Mouse (Mus musculus): Measurements from ENCODE around the gene Arid1b. TPM values are rescaled to one million over a fixed set of nuclear protein-coding genes. Genes with fewer than 3 reads are reported as not detected.

Gene Arid1b
- polyA plus RNA-seq, 1 experiment from 2014 or later, result 12.5 TPM

DNA sequence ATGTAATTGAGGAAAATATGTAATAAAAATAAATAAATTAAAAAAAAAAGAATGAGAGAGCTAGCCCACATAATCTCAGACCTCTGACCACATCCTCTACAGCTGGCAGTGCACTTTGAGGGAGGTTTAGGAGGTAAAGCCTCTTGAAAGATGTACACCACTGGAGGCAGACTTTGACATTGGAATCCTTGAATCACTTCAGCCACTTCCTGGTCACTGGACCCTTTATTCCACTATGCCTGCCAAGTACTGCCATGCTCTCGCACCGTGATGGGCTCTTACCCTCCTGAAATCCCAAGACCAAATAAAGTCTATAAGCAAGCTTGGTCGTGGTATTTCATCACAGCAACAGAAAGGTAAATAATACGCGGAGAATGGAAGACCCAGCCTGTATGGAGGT, 25.3 kb upstream of the Arid1b start:
- Histone ChIP-seq H3K4me1 (no peaks in the 10 kb centered on the region), H3K4me3 (replicated peaks) (no peak overlapping the region), H3K36me3 (no peaks in the 10 kb centered on the region), H3K9ac (replicated peaks) (no peak overlapping the region), H3K27ac (replicated peaks) (no peak overlapping the region), H3K9me3 (replicated peaks) (no peaks in the 10 kb centered on the region), H3K4me2 (no peak overlapping the region), H3K27me3 (replicated peaks) (no peaks in the 10 kb centered on the region)
- WGBS, result 93% methylated on average over 5 of the region's 5 CpGs
- no peak for ATAC-seq (ENCODE audit: low FRiP score)

DNA sequence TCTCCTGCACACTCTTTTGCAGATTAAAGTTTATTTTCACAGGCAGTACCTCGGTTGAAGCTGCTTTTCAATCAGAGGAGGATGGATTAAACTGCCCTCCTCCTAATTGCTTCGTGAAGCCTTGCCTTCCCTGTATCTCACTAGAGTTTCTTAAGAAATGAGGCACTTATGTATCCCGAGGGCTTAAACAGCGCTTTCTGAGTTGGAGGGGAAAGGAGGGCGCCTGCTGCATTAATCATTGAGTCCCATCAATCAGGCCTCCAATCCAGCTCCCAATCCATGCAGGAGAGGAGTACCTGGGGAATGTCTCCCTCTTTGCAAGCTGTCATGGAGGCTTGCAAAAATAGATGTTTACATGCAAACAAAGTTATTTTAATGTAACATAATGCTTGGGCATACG, 21.9 kb upstream of the Arid1b start:
- H3K4me3 ChIP-seq (replicated peaks), result no peak overlapping the region
- no peaks in the 10 kb centered on the region for H3K27me3 ChIP-seq (replicated peaks)
- 52% methylated on average over 6 of the region's 6 CpGs for WGBS
- no peak overlapping the region for H3K27ac ChIP-seq (replicated peaks)
- H3K4me1 ChIP-seq, result peaks cover 5% of the 10 kb centered on the region
- H3K9me3 ChIP-seq (replicated peaks), result no peaks in the 10 kb centered on the region
- no peak for ATAC-seq (ENCODE audit: low FRiP score)
- H3K9ac ChIP-seq (replicated peaks), result no peak overlapping the region
- no peaks in the 10 kb centered on the region for H3K36me3 ChIP-seq
- H3K4me2 ChIP-seq, result no peak overlapping the region

GRCm38 (mm10) chr17:4974736-4975135, 19.4 kb upstream of the Arid1b start:
- ATAC-seq (ENCODE audit: low FRiP score), result no peak
- Histone ChIP-seq H3K27ac (replicated peaks) (no peak overlapping the region), H3K9me3 (replicated peaks) (no peaks in the 10 kb centered on the region), H3K4me2 (peak overlapping the region; percentile 23; the same call in 1 of the 2 replicates), H3K36me3 (no peaks in the 10 kb centered on the region), H3K27me3 (replicated peaks) (no peaks in the 10 kb centered on the region), H3K9ac (replicated peaks) (no peak overlapping the region), H3K4me1 (peaks cover 5% of the 10 kb centered on the region), H3K4me3 (replicated peaks) (no peak overlapping the region)
- 56% methylated on average over 11 of the region's 11 CpGs for WGBS

DNA sequence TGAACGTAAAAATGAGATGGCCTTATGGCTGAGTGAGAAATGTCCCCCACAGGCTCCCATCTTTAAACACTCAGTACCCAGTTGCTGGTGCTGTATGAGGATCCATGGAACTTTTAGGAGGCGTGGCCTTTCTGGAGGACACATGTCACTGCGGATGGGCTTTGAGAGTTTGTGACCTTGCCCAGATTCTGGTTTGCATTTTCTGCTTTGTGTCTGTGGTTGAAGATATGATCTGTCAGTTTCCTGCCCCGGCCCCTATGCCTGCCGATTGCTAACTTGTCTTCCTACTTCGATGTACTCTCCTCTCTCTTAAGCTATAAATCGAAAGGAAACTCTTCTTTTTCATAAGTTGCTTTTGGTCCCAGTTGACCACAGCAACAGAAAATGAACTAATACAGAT, 14.0 kb upstream of the Arid1b start:
- WGBS, result 88% methylated on average over 7 of the region's 7 CpGs
- Histone ChIP-seq H3K4me1 (no peaks in the 10 kb centered on the region), H3K36me3 (no peaks in the 10 kb centered on the region), H3K27ac (replicated peaks) (no peak overlapping the region), H3K27me3 (replicated peaks) (no peaks in the 10 kb centered on the region), H3K9ac (replicated peaks) (no peak overlapping the region), H3K4me3 (replicated peaks) (no peak overlapping the region), H3K9me3 (replicated peaks) (no peaks in the 10 kb centered on the region), H3K4me2 (no peak overlapping the region)
- no peak for ATAC-seq (ENCODE audit: low FRiP score)

GRCm38 (mm10) chr17:4982819-4983218, 11.3 kb upstream of the Arid1b start:
- ATAC-seq (ENCODE audit: low FRiP score), result no peak
- WGBS, result 78% methylated on average over 5 of the region's 5 CpGs
- H3K4me1 ChIP-seq, result no peaks in the 10 kb centered on the region

DNA sequence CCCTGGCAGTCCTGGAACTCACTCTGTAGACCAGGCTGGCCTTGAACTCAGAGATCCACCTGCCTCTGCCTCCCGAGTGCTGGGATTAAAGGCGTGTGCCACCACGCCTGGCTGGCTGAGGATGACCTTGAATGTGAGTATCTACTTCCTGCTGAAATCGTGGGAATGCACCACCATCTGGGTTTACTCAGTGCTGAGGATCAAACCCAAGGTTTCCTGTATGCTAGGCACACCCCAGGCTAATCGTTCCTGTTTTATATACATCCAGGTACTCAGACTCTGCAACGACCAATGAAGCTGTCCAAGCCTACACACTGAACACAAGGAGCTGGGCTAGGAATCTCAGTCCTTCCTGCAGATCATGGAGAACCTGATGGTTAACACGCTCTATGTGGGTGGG, 9.4 kb upstream of the Arid1b start:
- no peak overlapping the region for H3K9ac ChIP-seq (replicated peaks)
- H3K4me2 ChIP-seq, result no peak overlapping the region
- no peaks in the 10 kb centered on the region for H3K9me3 ChIP-seq (replicated peaks)
- H3K27me3 ChIP-seq (replicated peaks), result no peaks in the 10 kb centered on the region
- 91% methylated on average over 7 of the region's 7 CpGs for WGBS
- H3K36me3 ChIP-seq, result no peaks in the 10 kb centered on the region
- no peak overlapping the region for H3K27ac ChIP-seq (replicated peaks)
- ATAC-seq (ENCODE audit: low FRiP score), result no peak
- H3K4me3 ChIP-seq (replicated peaks), result no peak overlapping the region
- no peaks in the 10 kb centered on the region for H3K4me1 ChIP-seq

More at GRCm38 (mm10) chr17:4982819-4983218, 11.3 kb upstream of the Arid1b start:
- Histone ChIP-seq H3K4me2 (no peak overlapping the region), H3K36me3 (no peaks in the 10 kb centered on the region), H3K27me3 (replicated peaks) (no peaks in the 10 kb centered on the region), H3K9me3 (replicated peaks) (no peaks in the 10 kb centered on the region), H3K9ac (replicated peaks) (no peak overlapping the region), H3K4me3 (replicated peaks) (no peak overlapping the region), H3K27ac (replicated peaks) (no peak overlapping the region)

DNA sequence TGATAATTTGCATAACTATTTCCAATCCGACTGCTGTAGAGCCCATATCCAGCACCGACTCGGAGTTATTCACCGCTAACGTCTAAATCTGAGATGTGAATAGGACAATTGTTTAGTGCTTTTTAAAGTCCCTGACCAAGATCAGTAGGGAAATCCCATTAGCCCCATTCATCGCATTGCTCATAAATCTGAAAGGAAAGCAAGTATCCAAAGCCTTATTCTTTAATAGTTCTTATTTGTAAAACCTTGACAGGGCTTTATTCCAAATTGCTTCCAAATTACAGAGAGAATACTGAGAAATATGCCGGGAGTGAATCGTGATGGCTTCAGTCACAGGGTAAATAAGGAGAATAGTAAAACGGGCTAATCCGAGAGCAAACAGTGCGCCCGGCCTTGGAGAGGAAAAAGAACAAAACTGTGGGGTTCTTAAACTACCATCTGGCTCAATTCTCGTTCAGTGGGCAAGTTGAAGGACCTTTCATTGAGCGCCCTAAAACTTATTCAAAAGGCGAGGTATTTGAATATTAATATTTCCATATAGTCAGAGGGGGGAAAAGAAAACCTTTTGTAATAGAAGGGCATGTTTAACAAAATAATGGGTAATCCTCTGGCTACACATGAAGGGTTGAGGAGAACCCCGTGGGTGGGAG, 3.1 kb upstream of the Arid1b start:
- Histone ChIP-seq H3K4me1 (peaks cover 17% of the 10 kb centered on the region), H3K9me3 (replicated peaks) (no peaks in the 10 kb centered on the region), H3K9ac (replicated peaks) (no peak overlapping the region), H3K27me3 (replicated peaks) (no peaks in the 10 kb centered on the region), H3K4me3 (replicated peaks) (no peak overlapping the region), H3K4me2 (no peak overlapping the region), H3K27ac (replicated peaks) (no peak overlapping the region), H3K36me3 (no peaks in the 10 kb centered on the region)
- 23% methylated on average over 16 of the region's 16 CpGs for WGBS
- no peak for ATAC-seq (ENCODE audit: low FRiP score)

GRCm38 (mm10) chr17:4991600-4991999, 2.5 kb upstream of the Arid1b start:
- Histone ChIP-seq H3K4me1 (peaks cover 17% of the 10 kb centered on the region), H3K9ac (replicated peaks) (no peak overlapping the region), H3K9me3 (replicated peaks) (no peaks in the 10 kb centered on the region), H3K36me3 (no peaks in the 10 kb centered on the region), H3K4me2 (no peak overlapping the region), H3K27ac (replicated peaks) (no peak overlapping the region), H3K4me3 (replicated peaks) (no peak overlapping the region), H3K27me3 (replicated peaks) (no peaks in the 10 kb centered on the region)
- no peak for ATAC-seq (ENCODE audit: low FRiP score)
- WGBS, result 53% methylated on average over 10 of the region's 10 CpGs

DNA sequence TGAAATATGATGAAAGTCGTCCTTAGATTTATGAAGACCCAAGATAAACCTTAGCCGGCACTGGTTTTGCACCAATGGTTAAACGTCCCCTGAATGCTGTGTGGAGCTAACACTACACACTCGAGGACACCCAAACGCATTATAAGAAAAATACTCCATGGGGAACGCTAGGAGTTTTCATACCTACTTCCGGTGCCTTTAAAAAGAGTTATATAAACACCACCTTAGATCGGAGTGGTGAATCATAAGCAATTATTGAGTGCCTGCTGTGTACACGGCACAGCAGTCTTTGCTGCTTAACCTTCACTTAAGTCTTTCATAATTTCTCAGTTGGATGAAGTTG, 664 bp upstream of the Arid1b start:
- 3% methylated on average over 9 of the region's 9 CpGs for WGBS
- H3K4me1 ChIP-seq, result peaks cover 17% of the 10 kb centered on the region
- peak overlapping the region; percentile 74 for H3K4me2 ChIP-seq
- H3K9ac ChIP-seq (replicated peaks), result peak overlapping the region; percentile 98
- ATAC-seq (ENCODE audit: low FRiP score), result no peak
- no peaks in the 10 kb centered on the region for H3K27me3 ChIP-seq (replicated peaks)
- H3K4me3 ChIP-seq (replicated peaks), result peak overlapping the region; percentile 82
- peak overlapping the region; percentile 100 for H3K27ac ChIP-seq (replicated peaks)
- H3K9me3 ChIP-seq (replicated peaks), result no peaks in the 10 kb centered on the region
- H3K36me3 ChIP-seq, result no peaks in the 10 kb centered on the region

DNA sequence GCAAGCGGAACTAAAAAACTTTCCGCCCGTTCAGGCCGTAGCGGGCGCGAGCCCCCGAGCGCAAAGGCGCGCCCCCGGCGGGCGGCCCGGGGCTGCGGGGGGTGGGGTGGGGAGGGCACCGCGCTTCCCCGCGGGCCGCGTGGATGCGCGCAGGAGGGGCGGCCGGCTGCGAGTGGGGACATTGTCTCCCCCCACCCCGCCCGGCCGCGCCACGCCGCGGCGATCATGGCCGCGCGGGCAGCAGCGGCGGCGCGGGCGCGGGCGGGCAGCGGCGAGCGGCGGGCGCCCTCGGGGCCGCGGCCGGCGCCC, 326 bp downstream of the Arid1b start:
- Histone ChIP-seq H3K27me3 (replicated peaks) (no peaks in the 10 kb centered on the region), H3K36me3 (no peaks in the 10 kb centered on the region), H3K4me1 (peaks cover 20% of the 10 kb centered on the region)

GRCm38 (mm10) chr17:4994813-4995560, 855 bp downstream of the Arid1b start:
- WGBS, result under 1% methylated on average over 49 of the region's 81 CpGs
- peak overlapping the region; percentile 74 for H3K4me2 ChIP-seq
- no peaks in the 10 kb centered on the region for H3K27me3 ChIP-seq (replicated peaks)
- no peaks in the 10 kb centered on the region for H3K36me3 ChIP-seq
- H3K9me3 ChIP-seq (replicated peaks), result no peaks in the 10 kb centered on the region
- peak overlapping the region; percentile 100 for H3K27ac ChIP-seq (replicated peaks)
- peak overlapping the region; percentile 98 for H3K9ac ChIP-seq (replicated peaks)
- peak overlapping the region; percentile 82 for H3K4me3 ChIP-seq (replicated peaks)
- peaks cover 24% of the 10 kb centered on the region for H3K4me1 ChIP-seq
- peak; percentile 60 for ATAC-seq (ENCODE audit: low FRiP score)

More for the DNA sequence above, 326 bp downstream of the Arid1b start:
- ATAC-seq (ENCODE audit: low FRiP score), result peak; percentile 60
- H3K27ac ChIP-seq (replicated peaks), result peak overlapping the region; percentile 100
- no peaks in the 10 kb centered on the region for H3K9me3 ChIP-seq (replicated peaks)
- peak overlapping the region; percentile 74 for H3K4me2 ChIP-seq
- WGBS, result under 1% methylated on average over 40 of the region's 55 CpGs
- peak overlapping the region; percentile 98 for H3K9ac ChIP-seq (replicated peaks)
- peak overlapping the region; percentile 82 for H3K4me3 ChIP-seq (replicated peaks)

DNA sequence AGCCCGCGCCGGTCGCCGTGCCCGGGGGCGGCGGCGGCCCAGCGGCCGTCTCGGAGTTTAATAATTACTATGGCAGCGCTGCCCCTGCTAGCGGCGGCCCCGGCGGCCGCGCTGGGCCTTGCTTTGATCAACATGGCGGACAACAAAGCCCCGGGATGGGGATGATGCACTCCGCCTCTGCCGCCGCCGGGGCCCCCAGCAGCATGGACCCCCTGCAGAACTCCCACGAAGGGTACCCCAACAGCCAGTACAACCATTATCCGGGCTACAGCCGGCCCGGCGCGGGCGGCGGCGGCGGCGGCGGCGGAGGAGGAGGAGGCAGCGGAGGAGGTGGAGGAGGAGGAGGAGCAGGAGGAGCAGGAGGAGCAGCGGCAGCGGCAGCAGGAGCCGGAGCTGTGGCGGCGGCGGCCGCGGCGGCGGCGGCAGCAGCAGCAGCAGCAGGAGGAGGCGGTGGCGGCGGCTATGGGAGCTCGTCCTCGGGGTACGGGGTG, 1.5 kb downstream of the Arid1b start:
- Histone ChIP-seq H3K4me1 (peaks cover 29% of the 10 kb centered on the region), H3K4me2 (peak overlapping the region; percentile 74), H3K27ac (replicated peaks) (peak overlapping the region; percentile 100), H3K9me3 (replicated peaks) (no peaks in the 10 kb centered on the region), H3K4me3 (replicated peaks) (peak overlapping the region; percentile 82), H3K27me3 (replicated peaks) (no peaks in the 10 kb centered on the region), H3K9ac (replicated peaks) (peak overlapping the region; percentile 98), H3K36me3 (no peaks in the 10 kb centered on the region)
- ATAC-seq (ENCODE audit: low FRiP score), result peak; percentile 48
- WGBS, result under 1% methylated on average over 29 of the region's 56 CpGs

All from neural tube, embryonic 15.5 days (tissue).